Mouse (Mus musculus) embryonic facial prominence, embryonic 14.5 days (tissue): Measurements from ENCODE around the gene Stk32b. TPM values are rescaled to one million over a fixed set of nuclear protein-coding genes. Genes with fewer than 3 reads are reported as not detected.
A peak's percentile ranks its signal among the peaks of the same experiment; 100 is the strongest.

Experiments used
- ATAC-seq: fragments of 200-750 bp; cut with Nextera tagmentation; 2 replicates; pipeline ENCODE4 v1.8.0; 2017; ENCODE audit warnings: low read depth, moderate number of reproducible peaks, moderate TSS enrichment
- DNase-seq: peaks from one replicate; pipeline ENCODE4 v3.0.0-alpha.2; 2015; ENCODE audit warnings: low spot score
- H3K27ac ChIP-seq: fragments of 300-500 bp; sonication (generic); replicated peaks from 2 replicates; pipeline ENCODE4 v1.5.1; 2014; ENCODE audit warnings: low read depth, mild to moderate bottlenecking, low read length, moderate library complexity
- H3K27me3 ChIP-seq: fragments of 300-500 bp; sonication (generic); replicated peaks from 2 replicates; pipeline ENCODE4 v1.6.1; 2014; ENCODE audit warnings: low read length; ENCODE audit not compliant: control insufficient read depth, insufficient read depth
- H3K36me3 ChIP-seq: fragments of 300-500 bp; sonication (generic); 2 replicates; pipeline ENCODE4 v1.6.1; 2014; ENCODE audit warnings: low read length, mixed read lengths; ENCODE audit not compliant: control insufficient read depth, insufficient read depth
- H3K4me1 ChIP-seq: fragments of 300-500 bp; sonication (generic); 2 replicates; pipeline ENCODE4 v1.6.1; 2014; ENCODE audit warnings: antibody characterized with exemption, low read length; ENCODE audit not compliant: control insufficient read depth, insufficient read depth
- H3K4me2 ChIP-seq: fragments of 300-500 bp; sonication (generic); 2 replicates; pipeline ENCODE4 v1.6.1; 2014; ENCODE audit warnings: low read depth, mild to moderate bottlenecking, low read length, moderate library complexity, mixed read lengths
- H3K4me3 ChIP-seq: fragments of 300-500 bp; sonication (generic); 2 replicates; pipeline ENCODE4 v1.5.1; 2014; ENCODE audit warnings: low read depth, mild to moderate bottlenecking, low read length
- H3K9ac ChIP-seq: fragments of 300-500 bp; sonication (generic); 2 replicates; pipeline ENCODE4 v1.6.1; 2014; ENCODE audit warnings: low read depth, mild to moderate bottlenecking, low read length, moderate library complexity, mixed read lengths
- H3K9me3 ChIP-seq: fragments of 300-500 bp; sonication (generic); 2 replicates; pipeline ENCODE4 v1.6.1; 2016; ENCODE audit warnings: low read length; ENCODE audit not compliant: control insufficient read depth
- WGBS: fragments of 180-500 bp; shearing (Covaris S2); extraction: QIAGEN DNeasy Blood & Tissue Kit; methylation state at CpG from one replicate; pipeline ENCODE4 v1.1.7; 2014; 5-methylcytosine and 5-hydroxymethylcytosine counted together
- polyA plus RNA-seq: library from polyadenylated mRNA; unstranded; fragments of >200 nt; fragmentation: Nextera tagmentation; extraction: Ambion mirVana; gene quantifications from 2 replicates; pipeline ENCODE4 v1.2.1, GENCODE M21; 2014

Gene Stk32b
- polyA plus RNA-seq, 1 experiment from 2014 or later: 5.1 TPM

DNA sequence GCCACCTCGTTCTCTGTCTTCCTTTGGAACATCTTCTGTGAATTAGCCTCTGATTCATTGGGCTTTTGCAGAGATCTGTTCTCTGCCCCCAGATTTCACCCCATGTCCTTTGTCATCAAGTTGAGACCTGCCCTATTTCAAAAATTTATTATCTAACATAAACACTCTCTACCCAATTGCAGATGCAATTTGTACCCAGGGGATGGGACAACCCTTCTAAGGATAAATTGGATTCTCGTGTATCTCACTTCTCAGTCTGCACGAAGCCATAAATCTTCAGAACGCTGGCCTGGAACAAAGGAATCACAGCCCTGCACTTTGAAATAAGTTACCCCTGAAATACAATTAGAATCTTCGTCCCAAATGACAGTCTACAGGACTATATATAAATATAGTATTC lies 191.6 kb downstream of the Stk32b start:
- H3K4me3 ChIP-seq: no peak overlapping the region
- ATAC-seq (no peak), DNase-seq (no peak)
- H3K9me3 ChIP-seq: no peaks in the 10 kb centered on the region
- H3K4me1 ChIP-seq: no peaks in the 10 kb centered on the region
- no peaks in the 10 kb centered on the region for H3K27me3 ChIP-seq
- H3K9ac ChIP-seq: no peak overlapping the region
- no peak overlapping the region for H3K4me2 ChIP-seq
- no peaks in the 10 kb centered on the region for H3K36me3 ChIP-seq
- 75% methylated on average over 5 of the region's 5 CpGs for WGBS
- H3K27ac ChIP-seq: no peak overlapping the region

DNA sequence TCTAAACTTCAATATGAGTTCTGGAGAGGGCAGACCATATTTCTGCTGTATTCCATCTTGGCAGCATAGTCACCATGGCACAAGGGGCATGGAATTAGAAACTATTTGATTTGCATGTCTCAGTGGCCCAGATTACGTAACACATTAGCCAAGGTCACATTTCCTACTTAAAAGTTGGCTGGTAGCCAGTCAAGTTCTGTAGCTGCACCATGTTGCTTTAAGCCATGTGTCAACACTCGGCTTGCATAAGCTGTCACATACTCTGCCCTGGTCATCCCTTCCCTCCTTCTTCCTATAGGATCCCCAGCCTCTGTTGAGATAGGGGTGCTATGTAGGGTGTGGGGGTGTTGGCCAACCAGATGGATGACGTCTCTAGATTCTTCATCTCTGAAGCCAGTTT lies 196.5 kb downstream of the Stk32b start:
- no peak overlapping the region for H3K27ac ChIP-seq
- H3K27me3 ChIP-seq: no peaks in the 10 kb centered on the region
- H3K4me1 ChIP-seq: no peaks in the 10 kb centered on the region
- WGBS: 70% methylated on average over 3 of the region's 3 CpGs
- no peak for DNase-seq
- H3K4me3 ChIP-seq: no peak overlapping the region
- H3K9me3 ChIP-seq: no peaks in the 10 kb centered on the region
- ATAC-seq: no peak
- no peak overlapping the region for H3K4me2 ChIP-seq
- no peaks in the 10 kb centered on the region for H3K36me3 ChIP-seq
- no peak overlapping the region for H3K9ac ChIP-seq

DNA sequence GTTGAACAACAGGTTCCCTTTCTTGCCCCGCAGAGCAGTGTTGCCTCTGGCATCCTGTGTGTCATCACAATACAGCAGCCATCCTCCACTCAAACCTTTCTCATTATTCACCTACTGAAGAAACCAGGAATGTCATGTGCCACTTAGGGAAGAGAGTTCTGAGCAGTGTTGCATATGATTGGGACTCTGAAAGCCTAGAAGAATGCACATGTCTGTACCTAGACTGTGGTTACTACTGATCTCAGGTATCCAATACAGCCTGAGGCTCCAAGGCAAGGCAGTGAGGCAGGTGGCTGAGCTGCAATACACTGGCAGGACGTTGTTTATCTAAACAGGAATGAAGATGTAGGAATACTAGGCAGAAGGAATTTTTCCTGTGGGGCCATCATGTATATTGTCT lies 204.5 kb downstream of the Stk32b start:
- 30% methylated on average over 2 of the region's 2 CpGs for WGBS
- Histone ChIP-seq H3K27me3 (no peaks in the 10 kb centered on the region), H3K27ac (no peak overlapping the region), H3K9ac (no peak overlapping the region), H3K36me3 (no peaks in the 10 kb centered on the region), H3K9me3 (no peaks in the 10 kb centered on the region), H3K4me2 (no peak overlapping the region), H3K4me1 (no peaks in the 10 kb centered on the region), H3K4me3 (no peak overlapping the region)
- ATAC-seq: no peak
- DNase-seq: no peak

DNA sequence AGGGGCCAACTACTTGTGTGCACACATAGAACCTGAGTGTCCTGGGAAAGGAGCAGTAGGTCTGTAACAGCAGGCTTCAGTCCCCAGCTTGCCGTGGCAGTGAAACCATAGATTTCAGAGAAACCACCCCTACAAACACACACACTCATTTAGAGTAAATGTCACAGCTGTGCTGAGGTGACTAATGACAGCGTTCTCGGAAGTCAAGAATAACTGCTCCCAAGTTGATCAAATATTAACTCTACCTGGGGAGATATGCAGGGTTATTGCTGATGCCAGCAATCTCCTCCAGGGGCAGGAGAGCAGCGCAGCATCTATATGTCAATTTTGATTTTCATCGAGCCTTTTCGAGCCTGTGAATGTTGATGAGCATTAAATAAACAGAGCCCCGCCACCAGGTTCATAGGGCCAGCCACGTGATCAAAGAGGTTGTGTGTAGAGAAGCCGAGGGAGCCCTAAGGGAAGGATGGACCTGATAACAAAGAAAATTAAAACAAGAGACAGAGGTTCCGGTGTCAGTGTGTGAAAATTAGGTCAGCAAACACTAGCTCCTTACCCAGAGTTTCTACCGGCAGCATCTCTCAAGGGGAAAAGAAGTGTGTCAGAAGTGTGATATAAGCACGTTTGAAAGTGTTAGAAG lies 210.0 kb downstream of the Stk32b start:
- no peak for ATAC-seq
- no peak overlapping the region for H3K27ac ChIP-seq
- 59% methylated on average over 12 of the region's 12 CpGs for WGBS

DNA sequence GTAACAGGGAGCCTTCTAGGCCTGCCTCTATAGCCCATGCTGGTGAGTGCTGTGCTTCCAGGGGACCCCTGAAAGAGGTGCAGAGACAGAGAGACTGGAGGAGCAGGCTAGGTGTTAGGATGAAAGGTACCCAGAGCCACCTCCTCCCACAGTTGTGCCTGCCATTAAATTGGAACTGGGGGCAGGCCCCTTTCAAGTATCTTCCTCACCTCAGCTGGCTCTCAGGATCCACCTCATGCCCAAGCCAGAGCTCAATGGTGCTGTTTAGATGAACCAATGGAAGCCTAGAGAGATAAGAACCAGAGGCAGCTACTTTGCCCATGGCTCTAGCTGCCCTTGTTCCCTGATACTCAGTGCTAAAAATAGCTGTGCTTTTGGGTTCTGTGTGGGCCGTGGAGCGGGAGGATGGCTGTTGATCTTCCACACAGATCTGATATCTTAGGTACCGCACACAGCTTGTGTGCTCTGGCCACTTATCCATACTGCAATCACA lies 221.9 kb downstream of the Stk32b start:
- no peaks in the 10 kb centered on the region for H3K27me3 ChIP-seq
- WGBS: 88% methylated on average over 3 of the region's 3 CpGs
- H3K36me3 ChIP-seq: no peaks in the 10 kb centered on the region
- no peak overlapping the region for H3K4me3 ChIP-seq
- no peak overlapping the region for H3K4me2 ChIP-seq
- H3K9me3 ChIP-seq: no peaks in the 10 kb centered on the region
- no peaks in the 10 kb centered on the region for H3K4me1 ChIP-seq
- DNase-seq (no peak), ATAC-seq (no peak)
- H3K27ac ChIP-seq: no peak overlapping the region
- no peak overlapping the region for H3K9ac ChIP-seq

More for the DNA sequence above, 210.0 kb downstream of the Stk32b start:
- Histone ChIP-seq H3K9me3 (no peaks in the 10 kb centered on the region), H3K9ac (no peak overlapping the region), H3K4me3 (no peak overlapping the region), H3K36me3 (no peaks in the 10 kb centered on the region), H3K4me2 (no peak overlapping the region), H3K27me3 (no peaks in the 10 kb centered on the region), H3K4me1 (no peaks in the 10 kb centered on the region)
- DNase-seq: no peak

DNA sequence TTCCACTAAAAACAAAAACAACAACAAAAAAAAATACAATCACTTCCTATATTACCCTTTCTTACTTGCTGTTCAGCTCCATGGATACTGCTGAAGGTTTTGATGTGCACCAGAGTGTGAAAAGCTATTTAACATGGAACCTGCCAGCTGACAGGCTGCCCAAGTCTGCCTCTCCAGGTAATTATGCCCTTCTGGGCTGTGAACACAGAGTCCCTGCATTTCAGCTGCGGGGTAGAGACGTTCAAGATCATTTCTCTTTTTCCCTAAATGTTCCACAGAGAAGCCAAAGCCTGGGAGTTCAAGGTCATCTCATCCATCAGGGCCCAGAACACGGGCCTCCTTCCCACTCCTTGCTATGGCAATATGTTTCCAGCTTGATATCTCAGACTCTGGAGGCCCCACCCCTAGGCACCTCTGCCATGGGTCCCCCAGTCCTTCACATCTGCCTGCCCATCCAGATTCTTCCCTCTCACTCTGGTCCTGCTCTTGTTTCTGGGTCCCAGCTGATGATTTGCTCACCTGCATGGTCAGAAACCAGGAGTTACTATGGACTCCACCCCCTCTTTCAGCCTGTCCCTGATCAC lies 244.9 kb downstream of the Stk32b start:
- no peaks in the 10 kb centered on the region for H3K27me3 ChIP-seq
- DNase-seq (no peak), ATAC-seq (no peak)
- no peak overlapping the region for H3K4me3 ChIP-seq
- WGBS: 66% methylated on average over 3 of the region's 3 CpGs
- no peak overlapping the region for H3K9ac ChIP-seq
- no peaks in the 10 kb centered on the region for H3K36me3 ChIP-seq
- H3K4me2 ChIP-seq: no peak overlapping the region
- H3K4me1 ChIP-seq: no peaks in the 10 kb centered on the region
- H3K27ac ChIP-seq: no peak overlapping the region
- H3K9me3 ChIP-seq: no peaks in the 10 kb centered on the region

DNA sequence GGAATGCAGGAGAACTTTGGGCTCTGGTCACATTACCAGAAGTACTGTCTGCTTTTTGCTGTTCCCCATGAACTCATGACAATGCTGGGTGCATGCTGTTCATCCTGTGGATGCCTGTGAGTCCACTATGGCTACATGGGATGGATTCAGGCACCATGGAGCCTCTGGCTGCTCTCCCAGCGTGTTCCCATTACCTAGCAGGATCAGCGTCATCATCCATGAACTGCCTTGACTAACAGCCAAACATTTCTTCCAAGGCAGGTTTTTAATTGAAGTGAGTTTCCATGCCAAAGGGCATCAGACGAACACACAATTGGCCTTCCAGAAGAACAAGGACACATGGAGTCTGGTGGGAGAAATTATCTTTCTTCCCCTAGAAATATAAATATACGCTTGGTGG lies 245.4 kb downstream of the Stk32b start:
- Histone ChIP-seq H3K4me1 (no peaks in the 10 kb centered on the region), H3K4me2 (no peak overlapping the region), H3K4me3 (no peak overlapping the region), H3K9me3 (no peaks in the 10 kb centered on the region), H3K27me3 (no peaks in the 10 kb centered on the region), H3K9ac (no peak overlapping the region), H3K27ac (no peak overlapping the region), H3K36me3 (no peaks in the 10 kb centered on the region)
- ATAC-seq (no peak), DNase-seq (no peak)
- 81% methylated on average over 4 of the region's 4 CpGs for WGBS

DNA sequence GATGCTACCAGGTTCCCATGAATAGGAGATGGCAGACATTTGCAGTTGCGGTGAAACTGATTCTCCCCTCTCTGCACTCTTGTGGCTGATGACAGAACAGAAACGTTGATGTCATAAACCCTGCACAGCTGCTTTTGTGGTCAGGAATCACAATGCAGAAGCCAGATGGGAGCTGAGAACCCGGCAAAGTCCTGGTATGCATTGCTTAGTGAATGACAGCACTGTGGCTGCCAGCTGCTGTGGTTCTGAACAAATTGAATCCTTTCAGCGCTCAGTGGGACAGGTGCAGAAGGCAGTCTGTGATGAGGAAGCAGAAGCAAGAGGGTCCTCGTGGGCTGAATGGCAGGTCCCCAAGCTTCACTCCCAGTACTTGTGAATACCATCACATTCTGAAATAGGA lies 247.9 kb downstream of the Stk32b start:
- DNase-seq (peak; percentile 38), ATAC-seq (no peak)
- H3K27ac ChIP-seq: no peak overlapping the region
- no peak overlapping the region for H3K9ac ChIP-seq
- no peaks in the 10 kb centered on the region for H3K9me3 ChIP-seq
- 57% methylated on average over 5 of the region's 5 CpGs for WGBS
- H3K4me2 ChIP-seq: no peak overlapping the region
- no peak overlapping the region for H3K4me3 ChIP-seq
- H3K4me1 ChIP-seq: no peaks in the 10 kb centered on the region
- H3K36me3 ChIP-seq: no peaks in the 10 kb centered on the region
- H3K27me3 ChIP-seq: no peaks in the 10 kb centered on the region

DNA sequence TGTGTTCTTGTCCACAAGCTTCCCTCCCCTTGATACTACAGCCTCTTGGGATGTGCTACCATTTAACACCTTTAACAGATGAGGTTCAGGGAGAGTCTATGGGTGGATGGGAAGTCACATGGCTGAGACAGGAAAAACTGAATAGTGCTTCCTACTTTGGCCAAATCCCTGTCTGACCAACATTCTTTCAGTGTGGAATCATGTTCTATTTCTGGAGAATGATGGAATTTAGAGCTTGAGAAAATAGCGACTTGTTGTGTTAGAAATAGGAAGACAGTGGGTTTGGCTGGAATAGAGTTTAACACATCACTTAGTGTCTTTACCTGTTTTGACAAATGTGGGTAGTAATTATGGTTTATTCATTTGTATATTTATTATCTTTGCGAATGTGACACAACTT lies 249.3 kb downstream of the Stk32b start:
- Histone ChIP-seq H3K9ac (no peak overlapping the region), H3K27ac (no peak overlapping the region), H3K27me3 (no peaks in the 10 kb centered on the region), H3K9me3 (no peaks in the 10 kb centered on the region), H3K4me3 (no peak overlapping the region), H3K4me2 (no peak overlapping the region), H3K36me3 (no peaks in the 10 kb centered on the region), H3K4me1 (no peaks in the 10 kb centered on the region)
- WGBS: 86% methylated on average over 2 of the region's 2 CpGs
- DNase-seq (no peak), ATAC-seq (no peak)
